Mouse (Mus musculus): ENCODE measurements around the gene Imp3. TPM values are rescaled to one million over a fixed set of nuclear protein-coding genes. Genes with fewer than 3 reads are reported as not detected.
A peak's percentile ranks its signal among the peaks of the same experiment; 100 is the strongest.

The Imp3 gene
- 66.0 and 70.2 TPM in 2 replicates for polyA plus RNA-seq (2014; fragmentation: Nextera tagmentation; extraction: Ambion mirVana)

DNA sequence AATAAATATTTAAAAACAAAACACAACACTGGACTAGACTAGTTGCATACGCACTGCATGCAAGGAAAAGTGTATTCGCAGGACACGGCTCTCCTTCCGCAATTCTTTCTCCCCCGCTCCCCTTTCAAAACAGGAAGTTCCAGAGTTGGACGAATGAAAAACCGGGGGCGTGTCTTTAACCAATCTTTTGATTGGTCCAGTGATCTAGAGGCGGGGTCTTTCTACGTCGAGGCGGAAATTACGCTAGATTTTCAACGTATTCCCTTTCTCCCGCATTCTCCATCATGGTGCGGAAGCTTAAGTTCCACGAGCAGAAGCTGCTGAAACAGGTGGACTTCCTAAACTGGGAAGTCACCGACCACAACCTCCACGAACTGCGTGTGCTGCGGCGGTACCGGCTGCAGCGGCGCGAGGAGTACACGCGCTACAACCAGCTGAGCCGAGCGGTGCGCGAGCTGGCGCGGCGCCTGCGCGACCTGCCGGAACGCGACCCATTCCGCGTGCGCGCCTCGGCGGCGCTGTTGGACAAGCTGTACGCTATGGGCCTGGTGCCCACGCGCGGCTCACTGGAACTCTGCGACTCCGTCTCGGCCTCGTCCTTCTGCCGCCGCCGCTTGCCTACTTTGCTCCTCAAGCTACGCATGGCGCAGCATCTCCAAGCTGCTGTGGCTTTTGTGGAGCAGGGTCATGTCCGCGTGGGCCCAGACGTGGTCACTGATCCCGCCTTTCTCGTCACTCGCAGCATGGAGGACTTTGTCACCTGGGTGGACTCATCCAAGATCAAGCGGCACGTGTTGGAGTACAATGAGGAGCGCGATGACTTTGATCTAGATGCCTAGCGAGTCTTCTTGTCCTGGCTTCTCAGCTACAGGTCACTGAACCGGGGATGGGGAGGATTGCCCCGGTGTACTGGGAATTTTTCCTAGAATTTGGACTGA, at the start of gene Imp3:
Gene Imp3, plus strand, starts transcription at position 253 of the 938 bp plus-strand sequence.
- ATAC-seq (ENCODE audit: low FRiP score) (peak; percentile 94), DNase-seq (ENCODE audit: low spot score) (peak; percentile 95)
- peak within 1 kb of the TSS; percentile 70 for H3K4me3 ChIP-seq (ENCODE audit: low read depth, low read length)
- peak within 1 kb of the TSS; percentile 81 for H3K9ac ChIP-seq (ENCODE audit: low read depth, low read length)
- H3K4me1 ChIP-seq (replicated peaks; ENCODE audit: control insufficient read depth, insufficient read depth, low read length), result peaks cover 2% of the 10 kb centered on the region; the same call in 1 of the 2 replicates
- H3K27ac ChIP-seq (ENCODE audit: low read depth, low read length), result peak within 1 kb of the TSS; percentile 37; the same call in 1 of the 2 replicates
- H3K4me2 ChIP-seq (replicated peaks; ENCODE audit: low read depth, low read length), result peak within 1 kb of the TSS; percentile 82
- H3K27me3 ChIP-seq (ENCODE audit: control insufficient read depth, insufficient read depth, low read length), result no peaks in the 10 kb centered on the region
- under 1% methylated on average over 73 of the region's 73 CpGs for WGBS
- H3K36me3 ChIP-seq (ENCODE audit: control insufficient read depth, insufficient read depth, low read length), result no peaks in the 10 kb centered on the region
- H3K9me3 ChIP-seq (ENCODE audit: control insufficient read depth, low read length), result no peaks in the 10 kb centered on the region

DNA sequence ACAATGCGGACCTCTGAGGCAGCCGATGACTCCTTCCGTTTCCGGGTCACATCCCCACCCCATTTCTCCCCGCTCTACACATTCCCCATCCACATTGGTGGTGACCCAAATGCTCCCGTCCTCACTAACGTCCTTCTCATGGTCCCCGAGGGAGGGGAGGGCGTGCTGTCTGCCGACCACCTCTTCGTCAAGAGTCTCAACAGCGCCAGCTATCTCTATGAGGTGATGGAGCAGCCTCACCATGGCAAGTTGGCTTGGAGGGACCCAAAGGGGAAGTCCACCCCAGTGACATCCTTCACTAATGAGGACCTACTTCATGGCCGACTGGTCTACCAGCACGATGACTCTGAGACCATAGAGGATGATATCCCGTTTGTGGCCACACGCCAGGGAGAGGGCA, 49.7 kb upstream of the Imp3 start:
- no peaks in the 10 kb centered on the region for H3K36me3 ChIP-seq (ENCODE audit: control insufficient read depth, insufficient read depth, low read length)
- H3K4me1 ChIP-seq (replicated peaks; ENCODE audit: control insufficient read depth, insufficient read depth, low read length), result 0 out of 2 replicates have a peak, but pooled peaks cover 3% of the 10 kb centered on the region
- no peak overlapping the region for H3K9ac ChIP-seq (ENCODE audit: low read depth, low read length)
- H3K27ac ChIP-seq (ENCODE audit: low read depth, low read length), result no peak overlapping the region
- no peak for ATAC-seq (ENCODE audit: low FRiP score)
- H3K9me3 ChIP-seq (ENCODE audit: control insufficient read depth, low read length), result no peaks in the 10 kb centered on the region
- no peak overlapping the region for H3K4me3 ChIP-seq (ENCODE audit: low read depth, low read length)
- no peaks in the 10 kb centered on the region for H3K27me3 ChIP-seq (ENCODE audit: control insufficient read depth, insufficient read depth, low read length)
- H3K4me2 ChIP-seq (replicated peaks; ENCODE audit: low read depth, low read length), result no peak overlapping the region
- WGBS, result 89% methylated on average over 16 of the region's 16 CpGs
- DNase-seq (ENCODE audit: low spot score), result no peak

DNA sequence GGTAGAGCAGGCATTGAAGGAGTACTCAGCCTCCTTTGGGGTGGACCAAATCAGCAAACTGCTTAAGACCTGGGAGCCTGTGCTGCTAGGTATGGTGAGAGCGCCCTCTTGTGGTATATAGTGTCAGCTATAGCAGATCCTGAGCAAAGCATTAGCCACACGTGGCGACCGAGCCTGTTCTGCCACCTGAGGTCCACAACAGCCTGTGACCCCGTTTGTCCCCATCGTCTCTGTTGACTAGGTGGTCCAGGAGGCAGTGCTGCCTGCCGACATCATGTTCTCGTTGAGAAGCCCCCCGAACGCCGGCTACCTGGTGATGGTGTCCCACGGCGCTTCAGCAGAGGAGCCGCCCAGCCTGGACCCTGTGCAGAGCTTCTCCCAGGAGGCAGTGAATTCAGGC, 47.5 kb upstream of the Imp3 start:
- no peak overlapping the region for H3K9ac ChIP-seq (ENCODE audit: low read depth, low read length)
- H3K27ac ChIP-seq (ENCODE audit: low read depth, low read length), result no peak overlapping the region
- WGBS, result 10% methylated on average over 14 of the region's 14 CpGs
- H3K27me3 ChIP-seq (ENCODE audit: control insufficient read depth, insufficient read depth, low read length), result no peaks in the 10 kb centered on the region
- peaks cover 3% of the 10 kb centered on the region; the same call in 1 of the 2 replicates for H3K4me1 ChIP-seq (replicated peaks; ENCODE audit: control insufficient read depth, insufficient read depth, low read length)
- no peaks in the 10 kb centered on the region for H3K36me3 ChIP-seq (ENCODE audit: control insufficient read depth, insufficient read depth, low read length)
- DNase-seq (ENCODE audit: low spot score) (peak; percentile 90), ATAC-seq (ENCODE audit: low FRiP score) (peak; percentile 73)
- H3K4me2 ChIP-seq (replicated peaks; ENCODE audit: low read depth, low read length), result peak overlapping the region; percentile 40
- no peaks in the 10 kb centered on the region for H3K9me3 ChIP-seq (ENCODE audit: control insufficient read depth, low read length)
- H3K4me3 ChIP-seq (ENCODE audit: low read depth, low read length), result no peak overlapping the region

DNA sequence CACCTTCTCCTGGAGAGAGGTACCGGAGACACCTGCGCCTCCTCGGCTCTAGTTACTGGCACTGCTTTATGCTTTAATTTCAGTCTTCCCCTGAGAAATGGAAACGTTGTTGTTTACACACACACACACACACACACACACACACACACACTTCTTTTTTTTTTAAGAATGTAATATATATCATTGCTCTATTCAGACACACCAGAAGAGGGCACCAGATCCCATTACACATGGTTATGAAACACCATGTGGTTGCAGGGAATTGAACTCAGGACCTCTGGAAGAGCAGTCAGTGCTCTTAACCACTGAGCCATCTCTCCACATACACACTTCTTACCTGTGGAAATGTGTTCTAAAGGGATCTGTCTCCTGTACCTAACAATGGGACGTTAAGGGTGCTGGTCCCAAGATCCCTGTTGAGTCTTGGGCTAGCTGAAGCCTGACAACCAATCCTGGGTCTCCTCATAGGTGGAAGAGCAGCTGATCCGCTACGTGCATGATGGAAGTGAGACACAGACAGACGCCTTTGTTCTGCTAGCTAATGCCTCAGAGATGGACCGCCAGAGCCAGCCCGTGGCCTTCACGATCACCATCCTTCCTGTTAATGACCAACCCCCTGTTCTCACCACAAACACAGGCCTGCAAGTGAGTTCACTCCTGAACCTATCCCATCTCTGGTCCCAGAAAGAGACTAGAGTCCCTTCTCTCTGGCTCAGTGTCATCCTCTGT, 46.6 kb upstream of the Imp3 start:
- 68% methylated on average over 11 of the region's 11 CpGs for WGBS
- H3K4me2 ChIP-seq (replicated peaks; ENCODE audit: low read depth, low read length), result no peak overlapping the region
- ATAC-seq (ENCODE audit: low FRiP score) (no peak), DNase-seq (ENCODE audit: low spot score) (no peak)
- no peak overlapping the region for H3K4me3 ChIP-seq (ENCODE audit: low read depth, low read length)
- no peaks in the 10 kb centered on the region for H3K36me3 ChIP-seq (ENCODE audit: control insufficient read depth, insufficient read depth, low read length)
- no peak overlapping the region for H3K27ac ChIP-seq (ENCODE audit: low read depth, low read length)
- peaks cover 3% of the 10 kb centered on the region; the same call in 1 of the 2 replicates for H3K4me1 ChIP-seq (replicated peaks; ENCODE audit: control insufficient read depth, insufficient read depth, low read length)
- no peaks in the 10 kb centered on the region for H3K9me3 ChIP-seq (ENCODE audit: control insufficient read depth, low read length)
- H3K9ac ChIP-seq (ENCODE audit: low read depth, low read length), result no peak overlapping the region
- no peaks in the 10 kb centered on the region for H3K27me3 ChIP-seq (ENCODE audit: control insufficient read depth, insufficient read depth, low read length)

DNA sequence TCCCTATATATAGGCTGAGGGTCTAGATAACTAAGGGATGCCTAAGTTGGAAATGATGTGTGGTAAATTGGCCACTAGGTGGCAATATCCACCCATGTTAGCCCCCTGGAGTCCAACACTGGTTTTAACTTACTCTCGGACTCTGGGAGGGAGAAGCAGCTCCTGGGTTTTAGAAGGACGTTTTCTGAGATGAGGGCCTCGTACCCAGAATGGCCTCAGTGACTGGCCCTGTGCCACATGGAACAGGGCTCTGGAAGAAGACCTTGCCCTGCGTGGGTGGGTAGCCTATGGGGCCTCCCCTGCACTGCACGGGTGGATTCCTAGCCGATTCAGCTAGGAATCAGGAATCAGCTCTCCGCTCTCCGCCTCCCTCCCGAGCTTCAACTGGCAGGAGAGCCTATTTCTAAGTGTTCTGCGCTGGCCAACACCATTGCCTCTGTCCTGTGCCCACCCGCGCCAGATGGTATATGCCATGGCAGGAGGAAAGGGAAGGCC, 45.7 kb upstream of the Imp3 start:
- 31% methylated on average over 12 of the region's 12 CpGs for WGBS
- no peaks in the 10 kb centered on the region for H3K9me3 ChIP-seq (ENCODE audit: control insufficient read depth, low read length)

DNA sequence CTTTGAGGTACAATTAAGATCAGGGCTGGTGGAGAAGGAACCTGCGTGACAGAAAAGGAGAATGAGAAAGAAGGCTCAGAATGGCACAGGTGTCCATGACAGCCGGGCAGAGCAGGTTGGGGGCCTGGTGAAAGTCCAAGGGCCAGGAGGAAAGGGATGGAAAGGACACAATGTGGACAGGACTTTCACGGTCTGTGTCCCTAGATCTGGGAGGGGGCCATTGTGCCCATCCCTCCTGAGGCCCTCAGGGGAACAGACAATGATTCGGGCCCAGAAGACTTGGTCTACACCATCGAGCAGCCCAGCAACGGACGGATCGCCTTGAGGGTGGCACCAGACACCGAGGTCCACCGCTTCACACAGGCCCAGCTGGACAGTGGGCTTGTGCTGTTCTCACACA, 45.2 kb upstream of the Imp3 start:
- no peaks in the 10 kb centered on the region for H3K27me3 ChIP-seq (ENCODE audit: control insufficient read depth, insufficient read depth, low read length)
- H3K4me3 ChIP-seq (ENCODE audit: low read depth, low read length), result no peak overlapping the region
- ATAC-seq (ENCODE audit: low FRiP score), result no peak
- H3K9ac ChIP-seq (ENCODE audit: low read depth, low read length), result no peak overlapping the region
- H3K27ac ChIP-seq (ENCODE audit: low read depth, low read length), result no peak overlapping the region
- WGBS, result 85% methylated on average over 10 of the region's 10 CpGs
- H3K9me3 ChIP-seq (ENCODE audit: control insufficient read depth, low read length), result no peaks in the 10 kb centered on the region
- H3K36me3 ChIP-seq (ENCODE audit: control insufficient read depth, insufficient read depth, low read length), result no peaks in the 10 kb centered on the region
- peaks cover 3% of the 10 kb centered on the region; the same call in 1 of the 2 replicates for H3K4me1 ChIP-seq (replicated peaks; ENCODE audit: control insufficient read depth, insufficient read depth, low read length)
- DNase-seq (ENCODE audit: low spot score), result no peak
- H3K4me2 ChIP-seq (replicated peaks; ENCODE audit: low read depth, low read length), result no peak overlapping the region

More for the DNA sequence above, 45.7 kb upstream of the Imp3 start:
- DNase-seq (ENCODE audit: low spot score) (peak; percentile 87), ATAC-seq (ENCODE audit: low FRiP score) (peak; percentile 41)
- no peaks in the 10 kb centered on the region for H3K27me3 ChIP-seq (ENCODE audit: control insufficient read depth, insufficient read depth, low read length)
- 0 out of 2 replicates have a peak overlapping the region, but pooled peaks have one; percentile 27 for H3K9ac ChIP-seq (ENCODE audit: low read depth, low read length)
- H3K4me1 ChIP-seq (replicated peaks; ENCODE audit: control insufficient read depth, insufficient read depth, low read length), result peaks cover 3% of the 10 kb centered on the region; the same call in 1 of the 2 replicates
- no peaks in the 10 kb centered on the region for H3K36me3 ChIP-seq (ENCODE audit: control insufficient read depth, insufficient read depth, low read length)
- H3K4me2 ChIP-seq (replicated peaks; ENCODE audit: low read depth, low read length), result peak overlapping the region; percentile 39
- H3K27ac ChIP-seq (ENCODE audit: low read depth, low read length), result no peak overlapping the region
- H3K4me3 ChIP-seq (ENCODE audit: low read depth, low read length), result no peak overlapping the region

DNA sequence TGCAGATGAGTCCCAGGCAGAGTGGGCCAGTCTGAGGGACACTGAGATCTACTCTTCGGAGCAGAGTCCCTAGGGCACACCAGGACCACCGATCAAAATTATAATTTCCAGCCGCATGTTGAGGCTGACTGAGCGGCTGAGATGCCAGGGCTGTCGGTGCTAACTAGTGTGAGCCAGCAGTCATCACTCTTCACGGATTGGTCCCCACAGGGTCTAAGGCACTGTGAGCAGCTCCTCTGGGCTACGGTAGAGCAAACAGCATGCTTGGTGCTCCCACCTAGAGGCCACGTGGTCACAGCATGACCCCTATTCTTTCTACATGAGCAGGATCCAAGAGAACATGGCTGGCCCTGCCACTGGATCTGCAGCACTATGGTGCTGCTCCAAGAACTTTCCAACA, 44.0 kb upstream of the Imp3 start:
- no peak overlapping the region for H3K9ac ChIP-seq (ENCODE audit: low read depth, low read length)
- ATAC-seq (ENCODE audit: low FRiP score) (no peak), DNase-seq (ENCODE audit: low spot score) (no peak)
- no peak overlapping the region for H3K4me3 ChIP-seq (ENCODE audit: low read depth, low read length)
- no peak overlapping the region for H3K27ac ChIP-seq (ENCODE audit: low read depth, low read length)
- no peaks in the 10 kb centered on the region for H3K27me3 ChIP-seq (ENCODE audit: control insufficient read depth, insufficient read depth, low read length)
- H3K36me3 ChIP-seq (ENCODE audit: control insufficient read depth, insufficient read depth, low read length), result no peaks in the 10 kb centered on the region
- no peak overlapping the region for H3K4me2 ChIP-seq (replicated peaks; ENCODE audit: low read depth, low read length)
- H3K4me1 ChIP-seq (replicated peaks; ENCODE audit: control insufficient read depth, insufficient read depth, low read length), result peaks cover 3% of the 10 kb centered on the region; the same call in 1 of the 2 replicates
- no peaks in the 10 kb centered on the region for H3K9me3 ChIP-seq (ENCODE audit: control insufficient read depth, low read length)
- 59% methylated on average over 8 of the region's 8 CpGs for WGBS

DNA sequence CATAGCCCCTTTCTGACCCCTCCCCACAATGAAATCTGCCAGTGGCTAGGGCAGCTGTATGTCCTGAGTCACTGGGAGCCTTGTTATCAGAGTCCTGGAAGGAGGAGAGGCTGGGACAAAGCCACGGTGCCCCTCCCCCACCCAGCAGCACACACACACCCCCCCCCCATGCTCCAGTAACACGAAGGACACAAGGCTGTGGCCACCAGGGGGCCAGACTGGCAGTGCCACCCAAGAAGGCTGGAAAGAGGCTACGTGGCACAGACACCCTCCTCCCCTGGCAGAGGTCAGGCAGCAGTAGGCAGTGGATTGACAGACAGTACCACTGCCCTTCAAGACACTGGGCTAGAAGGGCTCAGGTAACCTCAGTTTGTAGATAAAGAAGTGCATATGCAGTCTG, 43.3 kb upstream of the Imp3 start:
- Histone ChIP-seq H3K27me3 (ENCODE audit: control insufficient read depth, insufficient read depth, low read length) (no peaks in the 10 kb centered on the region), H3K9ac (ENCODE audit: low read depth, low read length) (no peak overlapping the region), H3K27ac (ENCODE audit: low read depth, low read length) (no peak overlapping the region), H3K4me3 (ENCODE audit: low read depth, low read length) (no peak overlapping the region), H3K4me1 (replicated peaks; ENCODE audit: control insufficient read depth, insufficient read depth, low read length) (peaks cover 3% of the 10 kb centered on the region; the same call in 1 of the 2 replicates), H3K36me3 (ENCODE audit: control insufficient read depth, insufficient read depth, low read length) (no peaks in the 10 kb centered on the region), H3K4me2 (replicated peaks; ENCODE audit: low read depth, low read length) (no peak overlapping the region), H3K9me3 (ENCODE audit: control insufficient read depth, low read length) (no peaks in the 10 kb centered on the region)
- ATAC-seq (ENCODE audit: low FRiP score), result no peak
- peak; percentile 50 for DNase-seq (ENCODE audit: low spot score)
- 17% methylated on average over 3 of the region's 3 CpGs for WGBS

All from hindbrain, embryonic 11.5 days (tissue).